Mouse (Mus musculus) ES-Bruce4 (cell line): ENCODE results near the gene Pde11a.

ENCODE experiments used
- CTCF ChIP-seq: IDR thresholded peaks from one replicate; pipeline ENCODE4 v1.8.1; 2011; ENCODE audit warnings: low read depth, low read length
- EP300 ChIP-seq: IDR thresholded peaks from 2 replicates; pipeline ENCODE4 v1.6.1; 2011; ENCODE audit warnings: low read depth, low read length; ENCODE audit not compliant: insufficient read depth
- POLR2A ChIP-seq: IDR thresholded peaks from one replicate; pipeline ENCODE4 v1.8.1; 2011; ENCODE audit warnings: low read length; ENCODE audit not compliant: insufficient read depth

GRCm38 (mm10) chr2:76330081-76330480 is 8.5 kb downstream of the Pde11a start:
- no peak for TF ChIP-seq CTCF
- TF ChIP-seq EP300: no peak
- TF ChIP-seq POLR2A: no peak
